Mouse (Mus musculus): ENCODE measurements around the gene Gna15.

Gna15 gene

DNA sequence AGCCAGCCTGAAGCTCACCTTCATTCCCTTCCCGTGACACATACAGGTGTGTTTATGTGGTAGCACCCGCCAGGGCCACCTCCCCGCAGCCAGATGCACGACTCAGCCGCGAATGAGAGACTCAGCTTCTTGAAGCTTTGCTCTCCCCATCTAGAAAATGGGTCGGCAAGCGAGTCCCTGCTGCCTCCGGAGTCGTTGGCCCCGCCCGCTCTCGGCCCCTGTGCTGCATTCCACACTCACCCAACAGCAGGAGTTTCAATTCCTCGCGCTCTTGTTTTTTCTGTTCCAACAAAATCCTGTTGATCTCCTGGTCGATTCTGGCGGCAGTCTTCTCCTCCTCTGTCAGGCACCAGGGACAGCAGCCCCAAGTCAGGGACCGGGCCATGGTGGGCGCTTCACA is 455 bp downstream of the Gna15 start:
- DNase-seq (ENCODE audit: low spot score in 2 of 2), result no peak

GRCm38 (mm10) chr10:81523142-81523541 is 883 bp downstream of the Gna15 start:
- DNase-seq (ENCODE audit: low spot score in 2 of 2), result no peak

GRCm38 (mm10) chr10:81519978-81520365 is 4.1 kb downstream of the Gna15 start:
- DNase-seq (ENCODE audit: low spot score in 2 of 2), result no peak

DNA sequence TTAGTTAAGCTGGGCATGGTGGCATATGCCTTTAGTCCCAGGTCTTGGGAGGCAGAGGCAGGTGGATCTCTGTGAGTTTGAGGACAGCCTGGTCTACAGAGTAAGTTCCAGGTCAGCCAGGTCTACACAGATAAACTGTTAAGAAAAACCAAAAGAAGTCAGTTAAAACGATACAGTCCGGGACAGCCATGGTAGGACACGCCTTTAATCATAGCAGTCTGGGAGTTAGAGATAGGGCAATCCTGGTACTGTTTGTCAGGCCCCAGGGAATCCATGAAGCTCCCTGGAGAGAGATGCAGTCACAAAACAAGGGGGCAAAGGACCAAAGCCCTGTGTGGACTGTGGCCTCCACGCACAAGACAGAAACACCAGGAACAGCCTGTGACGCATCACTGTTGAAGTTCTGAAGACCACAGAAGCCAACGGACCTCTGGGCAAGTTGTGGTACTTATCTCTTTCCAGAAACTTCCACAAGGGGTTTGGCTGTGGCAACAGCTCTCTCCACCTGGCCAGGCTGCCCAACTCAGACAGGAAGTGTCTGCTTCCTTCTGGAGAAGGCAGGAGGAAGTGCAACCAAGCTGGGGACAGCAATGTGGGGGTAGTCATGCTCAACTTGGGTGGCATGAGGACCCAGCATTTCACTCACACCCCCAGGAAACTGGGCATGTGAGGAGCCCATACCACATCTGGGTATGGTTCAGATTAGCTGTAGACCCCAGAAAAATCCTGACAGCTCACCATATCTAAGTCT is 4.6 kb downstream of the Gna15 start:
- no peak for DNase-seq (ENCODE audit: low spot score in 2 of 2)

- DNase-seq (ENCODE audit: low spot score in 2 of 2), result peak in 1 of 2 experiments; percentile 76
Observed at GRCm38 (mm10) chr10:81518546-81518945, 5.5 kb downstream of the Gna15 start.

DNA sequence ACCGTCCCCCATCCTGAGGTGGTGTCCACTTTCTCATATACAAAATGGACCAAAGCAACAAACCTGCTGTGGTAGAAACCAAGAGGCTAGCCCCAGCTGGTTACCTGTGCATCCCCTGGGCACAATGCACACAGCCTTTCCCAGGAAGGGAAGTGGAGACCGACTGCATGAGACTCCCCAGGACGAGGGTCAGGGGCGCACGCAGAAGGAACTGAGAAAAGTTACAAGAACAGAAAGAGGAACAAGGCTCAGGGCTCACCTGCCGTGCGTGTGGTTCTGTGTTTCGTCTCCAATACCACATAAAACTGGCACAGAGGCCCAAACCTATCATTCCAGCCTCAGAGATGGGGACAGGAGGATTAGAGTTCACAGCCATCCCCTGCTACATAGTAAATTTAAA is 6.8 kb downstream of the Gna15 start:
- DNase-seq (ENCODE audit: low spot score in 2 of 2), result no peak

DNA sequence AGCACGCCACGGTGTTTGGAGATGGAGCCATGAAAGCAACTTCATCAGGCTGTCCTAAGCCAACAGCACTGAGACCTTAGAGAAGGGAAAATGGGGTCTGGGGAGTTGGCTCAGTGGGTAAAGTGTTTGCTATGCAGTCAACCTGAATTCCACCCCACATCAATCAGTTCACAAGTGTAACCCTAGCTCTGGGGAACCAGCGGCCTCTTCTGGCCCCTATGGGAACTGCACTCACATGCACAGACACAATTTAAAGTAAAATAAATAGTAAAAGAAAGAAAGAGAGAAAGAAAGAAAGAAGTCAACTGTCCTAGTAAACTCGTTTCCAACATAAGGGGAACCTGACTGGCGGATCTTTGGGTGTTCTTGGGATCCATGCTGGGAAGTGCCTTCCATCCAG is 10.2 kb downstream of the Gna15 start:
- no peak for DNase-seq (ENCODE audit: low spot score in 2 of 2)

DNA sequence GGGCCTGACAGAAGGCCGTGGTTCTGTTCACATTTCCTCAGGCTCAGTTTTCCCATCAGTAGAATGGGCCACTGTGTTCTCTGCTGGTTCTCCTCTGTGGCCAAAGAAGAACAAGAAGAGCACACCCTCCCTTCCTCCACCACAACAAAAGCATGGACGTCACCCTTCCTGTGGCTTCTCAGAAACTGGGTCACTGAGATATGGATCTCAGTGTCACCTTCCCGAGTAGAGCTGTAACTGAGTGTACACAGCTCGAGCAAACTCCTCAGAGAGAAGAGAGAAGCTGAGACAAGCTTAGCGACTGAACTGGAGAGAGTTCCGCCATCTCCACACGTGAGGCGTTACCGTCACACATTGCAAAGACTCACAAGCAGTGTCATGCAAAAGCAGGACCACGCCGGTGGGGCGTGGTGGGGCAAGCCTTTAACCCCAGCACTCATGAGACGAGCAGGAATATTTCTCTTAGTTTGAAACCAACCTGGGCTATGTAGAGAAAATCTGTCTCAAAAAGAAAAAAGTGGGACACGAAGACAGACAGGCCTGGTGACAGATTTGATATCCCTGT is 13.7 kb downstream of the Gna15 start:
- DNase-seq (ENCODE audit: low spot score in 2 of 2), result no peak

DNA sequence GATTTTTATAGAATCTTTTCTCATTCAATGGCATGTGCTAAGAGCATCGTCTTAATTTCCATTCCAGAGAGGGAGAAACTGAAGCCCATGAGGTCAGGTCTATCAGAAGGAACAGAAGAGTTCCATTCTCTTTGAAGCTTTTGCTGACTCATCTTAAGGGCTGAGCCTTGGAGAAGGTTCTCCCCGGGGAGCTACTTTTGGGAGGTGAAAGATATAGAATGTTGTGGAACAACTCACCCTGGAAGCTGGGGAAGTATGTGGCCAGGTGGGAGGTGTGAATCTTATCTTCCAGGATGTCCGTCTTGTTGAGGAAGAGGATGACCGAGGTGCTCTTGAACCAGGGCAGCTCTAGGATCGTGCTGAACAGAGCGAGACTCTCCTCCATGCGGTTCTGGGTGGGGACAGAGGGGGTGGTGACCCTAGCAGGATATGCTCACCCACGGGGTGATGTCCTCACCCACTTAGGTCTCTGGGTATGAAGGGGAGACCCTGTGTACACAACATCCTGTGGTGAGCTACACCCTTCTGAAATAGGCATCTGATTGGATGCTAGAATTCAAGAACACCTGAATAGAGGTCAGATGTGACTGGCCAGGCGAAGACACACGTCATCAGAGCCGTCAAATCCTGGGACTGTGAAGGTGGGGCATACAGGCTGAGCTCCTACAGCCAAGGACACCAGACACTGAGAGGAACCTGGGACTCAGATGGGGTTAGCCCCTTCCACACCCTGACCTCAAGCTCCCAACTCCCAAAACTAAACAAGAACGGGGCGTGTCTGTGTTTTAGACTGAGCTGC is 16.1 kb downstream of the Gna15 start:
- DNase-seq (ENCODE audit: low spot score in 2 of 2), result no peak

- no peak for DNase-seq (ENCODE audit: low spot score in 2 of 2)
Observed at GRCm38 (mm10) chr10:81507095-81507494, 16.9 kb downstream of the Gna15 start.

DNA sequence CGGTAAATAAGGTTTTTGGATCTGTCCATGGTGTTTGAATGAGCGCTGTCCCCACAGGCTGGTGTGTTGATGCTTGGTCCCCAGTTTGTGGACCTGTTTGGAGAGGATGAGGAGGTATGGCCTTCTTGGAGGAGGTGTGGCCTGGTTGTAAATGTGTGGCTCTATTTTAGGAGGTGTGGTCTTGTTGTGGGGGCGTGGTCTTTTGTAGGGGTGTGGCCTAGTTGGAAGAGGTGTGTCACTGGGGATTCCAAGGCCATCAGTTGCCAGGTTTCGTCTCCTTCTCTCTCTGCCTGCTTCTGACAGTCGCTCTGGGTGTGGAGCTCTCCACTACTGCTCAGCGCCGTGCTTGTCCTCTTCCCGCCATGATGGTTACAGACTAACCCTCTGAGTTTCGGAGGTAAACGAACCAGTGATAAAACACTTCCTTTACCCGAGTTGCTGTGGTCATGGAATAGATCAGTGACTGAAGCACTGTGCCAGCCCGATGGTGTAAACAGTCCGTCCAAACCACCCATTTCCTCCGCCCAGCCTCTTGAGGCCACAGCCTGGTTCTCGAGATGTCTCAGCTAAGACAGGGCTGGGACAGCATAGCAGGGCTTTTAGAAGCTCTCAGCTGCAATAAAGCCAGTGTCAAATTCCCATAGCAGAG is 18.9 kb downstream of the Gna15 start:
- DNase-seq (ENCODE audit: low spot score in 2 of 2), result no peak

GRCm38 (mm10) chr10:81502658-81503057 is 21.4 kb downstream of the Gna15 start:
- DNase-seq (ENCODE audit: low spot score in 2 of 2), result peak; percentile 75 to 90

DNA sequence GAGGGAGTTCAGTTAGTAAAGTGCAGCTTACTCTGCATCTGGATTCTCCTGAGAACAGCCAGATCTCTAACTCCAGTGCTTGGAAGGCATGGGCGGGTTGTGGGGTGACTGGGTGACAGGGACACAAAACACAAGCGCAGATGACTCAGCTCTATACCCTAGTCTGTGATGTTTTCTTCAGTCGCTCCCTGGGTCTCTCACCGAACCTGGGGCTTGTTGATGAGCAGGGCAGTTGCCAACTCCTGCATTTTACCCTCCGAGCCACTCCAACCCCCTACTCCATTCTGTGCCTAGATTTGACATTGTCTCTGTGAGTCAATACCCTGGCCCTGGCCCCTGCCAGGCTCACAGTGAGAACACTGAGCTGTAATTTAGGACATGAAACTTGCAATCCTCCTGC is 22.2 kb downstream of the Gna15 start:
- DNase-seq (ENCODE audit: low spot score in 2 of 2), result no peak

- DNase-seq (ENCODE audit: low spot score in 2 of 2), result no peak
Observed at GRCm38 (mm10) chr10:81500032-81500431, 24.0 kb downstream of the Gna15 start, which contains the start of gene S1pr4. S1pr4 (minus strand) TSS chr10:81500132.

- DNase-seq (ENCODE audit: low spot score in 2 of 2), result no peak
Observed at GRCm38 (mm10) chr10:81499250-81499901, 24.6 kb downstream of the Gna15 start.

DNA sequence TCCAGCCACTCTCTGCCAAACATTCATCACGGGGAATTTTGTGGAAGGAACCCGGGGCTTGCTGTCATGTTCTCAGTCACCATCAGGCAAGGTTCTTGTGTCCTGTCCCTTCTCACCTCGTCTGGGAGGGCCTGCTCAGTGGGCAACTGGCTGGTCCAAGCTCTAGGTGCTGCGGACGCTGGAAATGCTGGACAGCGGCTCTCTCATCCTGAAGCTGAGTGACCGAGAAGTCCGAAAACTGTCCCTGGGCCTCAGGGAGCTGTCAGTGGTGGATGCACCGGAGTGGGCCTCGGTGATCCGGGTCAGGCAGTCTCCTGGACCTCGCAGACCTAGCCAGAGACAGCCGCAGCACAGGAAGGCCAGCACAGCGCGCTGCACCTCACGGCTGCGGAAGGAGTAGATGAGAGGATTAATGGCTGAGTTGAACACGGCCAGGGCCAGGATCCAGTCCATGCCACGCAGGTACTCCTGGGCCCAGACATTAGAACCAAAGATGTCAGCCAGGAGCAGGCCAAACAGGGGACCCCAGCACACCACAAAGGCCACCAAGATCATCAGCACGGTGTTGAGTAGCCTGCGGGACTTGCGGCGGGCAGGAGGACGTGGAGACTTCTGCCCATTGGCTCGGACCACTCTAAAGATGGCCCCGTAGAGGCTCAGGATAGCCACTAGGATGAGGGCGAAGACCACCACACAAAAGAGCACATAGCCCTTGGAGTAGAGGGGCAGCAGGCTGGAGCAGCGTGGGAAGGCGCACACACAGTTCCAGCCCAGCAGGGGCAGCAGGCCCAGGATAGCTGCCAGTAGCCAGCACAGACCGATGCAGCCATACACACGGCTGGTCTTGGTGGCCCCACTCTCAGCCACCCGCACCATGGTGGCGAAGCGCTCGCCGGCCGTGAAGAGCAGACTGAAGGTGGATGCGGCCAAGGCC is 25.4 kb downstream of the Gna15 start:
- no peak for DNase-seq (ENCODE audit: low spot score in 2 of 2)

- DNase-seq (ENCODE audit: low spot score in 2 of 2), result no peak
Observed at GRCm38 (mm10) chr10:81497401-81498270, 26.4 kb downstream of the Gna15 start.

DNA sequence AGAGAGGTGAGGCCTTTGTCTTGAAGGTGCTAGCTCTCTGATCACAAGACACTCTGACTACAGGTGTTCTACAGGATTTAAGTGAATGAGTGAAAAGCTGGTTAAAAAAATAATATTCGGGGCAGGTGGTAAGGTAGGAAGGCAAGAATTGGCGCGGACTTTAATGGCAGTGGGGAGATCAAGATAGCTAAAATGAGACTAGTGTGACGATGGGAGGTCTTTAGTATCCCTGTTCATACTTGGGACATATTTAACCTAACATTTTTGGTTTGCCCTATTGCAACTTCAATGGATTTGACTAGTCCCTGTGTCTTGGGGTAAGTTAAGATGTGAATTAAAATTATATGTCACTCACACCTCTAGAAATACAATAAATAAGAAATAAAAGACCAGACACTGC is 27.1 kb downstream of the Gna15 start:
- no peak for DNase-seq (ENCODE audit: low spot score in 2 of 2)

- DNase-seq (ENCODE audit: low spot score in 2 of 2), result peak; percentile 96 to 98
Observed at GRCm38 (mm10) chr10:81496264-81496901, 27.6 kb downstream of the Gna15 start, which contains the start of gene Ncln. Ncln (minus strand) TSS chr10:81496392.

Measured in urinary bladder, postnatal 4 days (tissue).